Mouse (Mus musculus): ENCODE measurements around the gene Stk32b.

Gene Stk32b

GRCm38 (mm10) chr5:37716505-37717372, at the start of gene Stk32b:
Gene Stk32b (minus strand): TSS chr5:37717171.
- peak in 1 of 2 experiments; percentile 6 for DNase-seq

- DNase-seq = no peak
These were observed 48.9 kb upstream of the Stk32b start for GRCm38 (mm10) chr5:37765851-37766250.

- no peak for DNase-seq
These were observed 45.1 kb upstream of the Stk32b start for GRCm38 (mm10) chr5:37762046-37762445.

GRCm38 (mm10) chr5:37753366-37753765, 36.4 kb upstream of the Stk32b start:
- DNase-seq = no peak

GRCm38 (mm10) chr5:37752027-37752967, 35.3 kb upstream of the Stk32b start:
- peak; percentile 67 to 71 for DNase-seq

GRCm38 (mm10) chr5:37743889-37744707, 27.1 kb upstream of the Stk32b start:
- DNase-seq = no peak

GRCm38 (mm10) chr5:37736213-37736612, 19.2 kb upstream of the Stk32b start:
- DNase-seq = no peak

- DNase-seq = no peak
These were observed 18.3 kb upstream of the Stk32b start, which contains the start of gene Cytl1 for GRCm38 (mm10) chr5:37735224-37735623. Gene Cytl1 (plus strand): TSS chr5:37735519.

GRCm38 (mm10) chr5:37730781-37731180, 13.8 kb upstream of the Stk32b start:
- DNase-seq = no peak

- DNase-seq = no peak
These were observed 8.4 kb upstream of the Stk32b start for GRCm38 (mm10) chr5:37725220-37725886.

- no peak for DNase-seq
These were observed 3.7 kb upstream of the Stk32b start for GRCm38 (mm10) chr5:37720670-37721069.

GRCm38 (mm10) chr5:37717384-37717963, 503 bp upstream of the Stk32b start:
- DNase-seq = peak; percentile 5 to 30

- no peak for DNase-seq
These were observed 7.6 kb downstream of the Stk32b start for GRCm38 (mm10) chr5:37709257-37709904.

- no peak for DNase-seq
These were observed 8.8 kb downstream of the Stk32b start for GRCm38 (mm10) chr5:37708124-37708523.

GRCm38 (mm10) chr5:37704962-37705361, 12.0 kb downstream of the Stk32b start:
- DNase-seq = no peak

- peak; percentile 6 to 11 for DNase-seq
These were observed 17.2 kb downstream of the Stk32b start for GRCm38 (mm10) chr5:37699757-37700156.

GRCm38 (mm10) chr5:37697286-37697685, 19.7 kb downstream of the Stk32b start:
- no peak for DNase-seq

- no peak for DNase-seq
These were observed 21.2 kb downstream of the Stk32b start for GRCm38 (mm10) chr5:37695773-37696172.

GRCm38 (mm10) chr5:37692759-37693158, 24.2 kb downstream of the Stk32b start:
- DNase-seq = no peak

- no peak for DNase-seq
These were observed 46.2 kb downstream of the Stk32b start for GRCm38 (mm10) chr5:37670781-37671180.

GRCm38 (mm10) chr5:37664962-37665361, 52.0 kb downstream of the Stk32b start:
- DNase-seq = no peak
